19 mouse cellular contexts compared by ENCODE assay signal in genomic region chr6:124898359-124898758, GRCm38 (mm10). TPM values are rescaled to one million over a fixed set of nuclear protein-coding genes. Genes with fewer than 3 reads are reported as not detected.
A peak's percentile ranks its signal among the peaks of the same experiment; 100 is the strongest.
DNase-seq lines count a peak whose midpoint lies in the region; ATAC-seq lines count a peak whose summit lies in the region.
"Had no signal": no experiment of that assay in that cellular context is flagged by ENCODE, and none has a peak within 500 bp of the region (broad histone marks: within the 10 kb centered on the region; RNA-seq: fewer than 3 reads in every experiment).

No protein-coding gene starts in this region.

- no peak overlapping the region for H3K4me3 ChIP-seq in hindbrain, embryonic 13.5 days
- H3K4me3 ChIP-seq in hindbrain, embryonic 10.5 days = no peak overlapping the region
- H3K4me3 ChIP-seq: erythroblast, embryonic 14.5 days; gastrocnemius, adult 2 months; intestine, embryonic 15.5 days; midbrain, embryonic 13.5 days; neural tube, embryonic 12.5 days had no signal

- DNase-seq in hindbrain, embryonic 10.5 days (ENCODE audit: low spot score) = no peak
- peak; percentile 53 to 63 for DNase-seq in B cell, adult 2 months
- no peak for DNase-seq in gastrocnemius, postnatal 25 days
- no peak for DNase-seq in adrenal gland, adult (ENCODE audit: inconsistent age in 2 of 2, low spot score in 1 of 2)
- DNase-seq in yolk sac, embryonic 10.5 days (ENCODE audit: low spot score) = no peak
- DNase-seq: cerebellum, adult 8-10 months; gastrocnemius, adult 2 months; lung, postnatal 14 days had no signal

- H3K36me3 ChIP-seq in hindbrain, embryonic 13.5 days = no peaks in the 10 kb centered on the region
- no peaks in the 10 kb centered on the region for H3K36me3 ChIP-seq in hindbrain, embryonic 10.5 days
- H3K36me3 ChIP-seq: intestine, embryonic 15.5 days; midbrain, embryonic 13.5 days; neural tube, embryonic 12.5 days had no signal

- ATAC-seq in hindbrain, embryonic 13.5 days (ENCODE audit: low FRiP score) = no peak
- peak; percentile 57 for ATAC-seq in common myeloid progenitor, adult 5-6 weeks (replicated peaks; ENCODE audit: low read depth, poor library complexity, severe bottlenecking)
- peak; percentile 67 for ATAC-seq in megakaryocyte progenitor cell, adult 5-6 weeks (replicated peaks; ENCODE audit: poor library complexity)
- ATAC-seq: intestine, embryonic 15.5 days; midbrain, embryonic 13.5 days had no signal

- peaks cover 19% of the 10 kb centered on the region for H3K4me1 ChIP-seq in hindbrain, embryonic 13.5 days (replicated peaks)
- H3K4me1 ChIP-seq in hindbrain, embryonic 10.5 days (replicated peaks) = peaks cover 15% of the 10 kb centered on the region
- H3K4me1 ChIP-seq: intestine, embryonic 15.5 days; neural tube, embryonic 12.5 days had no signal

- H3K9me3 ChIP-seq in hindbrain, embryonic 13.5 days = no peaks in the 10 kb centered on the region
- H3K9me3 ChIP-seq in hindbrain, embryonic 10.5 days = no peaks in the 10 kb centered on the region
- H3K9me3 ChIP-seq: intestine, embryonic 15.5 days; midbrain, embryonic 13.5 days; neural tube, embryonic 12.5 days had no signal

- no peaks in the 10 kb centered on the region for H3K27me3 ChIP-seq in hindbrain, embryonic 13.5 days
- H3K27me3 ChIP-seq in hindbrain, embryonic 10.5 days (ENCODE audit: insufficient read depth, poor library complexity, severe bottlenecking) = no peaks in the 10 kb centered on the region
- H3K27me3 ChIP-seq: intestine, embryonic 15.5 days; midbrain, embryonic 13.5 days; neural tube, embryonic 12.5 days had no signal

- 33% methylated on average over 3 of the region's 3 CpGs for WGBS in hindbrain, embryonic 13.5 days
- 64% methylated on average over 3 of the region's 3 CpGs for whole genome bisulfite sequencing in hindbrain, embryonic 10.5 days

- H3K9ac ChIP-seq in hindbrain, embryonic 13.5 days = 0 out of 2 replicates have a peak overlapping the region, but pooled peaks have one; percentile 26
- H3K9ac ChIP-seq: intestine, embryonic 15.5 days; liver, embryonic 14.5 days; midbrain, embryonic 13.5 days; neural tube, embryonic 12.5 days had no signal

- H3K27ac ChIP-seq in hindbrain, embryonic 13.5 days = no peak overlapping the region
- H3K27ac ChIP-seq in hindbrain, embryonic 10.5 days = no peak overlapping the region
- H3K27ac ChIP-seq: gastrocnemius, adult 2 months; intestine, embryonic 15.5 days; kidney, postnatal 0 days; liver, embryonic 14.5 days; midbrain, embryonic 13.5 days; neural tube, embryonic 12.5 days had no signal

- H3K4me2 ChIP-seq in hindbrain, embryonic 13.5 days = no peak overlapping the region
- H3K4me2 ChIP-seq: intestine, embryonic 15.5 days; midbrain, embryonic 13.5 days; neural tube, embryonic 12.5 days had no signal

RNA-seq across cellular contexts. Expression of gene Cd4, which starts 10.3 kb away (rescaled TPM):
- polyA plus RNA-seq in hindbrain, embryonic 13.5 days (2015; fragmentation: Nextera tagmentation; extraction: Ambion mirVana) = 0.14 and 0.19 TPM in 2 replicates
- polyA plus RNA-seq in hindbrain, embryonic 10.5 days (2016; fragmentation: Nextera tagmentation; extraction: Ambion mirVana) = not detected in 2 replicates
- total RNA-seq in common myeloid progenitor, adult 5-6 weeks (2017) = 0.73 TPM in 2 replicates
- total RNA-seq in megakaryocyte progenitor cell, adult 5-6 weeks (2015) = 0.42 and 1.0 TPM in 2 replicates
- total RNA-seq in megakaryocyte progenitor cell, adult 5-6 weeks (2017) = 0.08 and 1.0 TPM in 2 replicates
- total RNA-seq in gastrocnemius, postnatal 25 days (2021) = 1 to 10 TPM in 1 of 2 experiments, not detected in 1; 1.2 TPM
- total RNA-seq: gastrocnemius, adult 2 months had no signal
- polyA plus RNA-seq: C2C12; erythroblast, embryonic 14.5 days; limb, embryonic 11.5 days had no signal

RNA-seq across cellular contexts. Expression of gene Lag3, which starts 13.1 kb away (rescaled TPM):
- 2.4 and 2.6 TPM in 2 replicates for polyA plus RNA-seq in hindbrain, embryonic 13.5 days (2015; fragmentation: Nextera tagmentation; extraction: Ambion mirVana)
- 1.1 and 1.3 TPM in 2 replicates for polyA plus RNA-seq in hindbrain, embryonic 10.5 days (2016; fragmentation: Nextera tagmentation; extraction: Ambion mirVana)
- total RNA-seq in common myeloid progenitor, adult 5-6 weeks (2017) = 0.82 and 1.6 TPM in 2 replicates
- total RNA-seq in megakaryocyte progenitor cell, adult 5-6 weeks (2015) = 0.81 and 1.3 TPM in 2 replicates
- 0.08 and 1.0 TPM in 2 replicates for total RNA-seq in megakaryocyte progenitor cell, adult 5-6 weeks (2017)
- total RNA-seq in gastrocnemius, postnatal 25 days (2021) = under 1 TPM in 1 of 2 experiments, not detected in 1; 0.51 TPM
- polyA plus RNA-seq: erythroblast, embryonic 14.5 days had no signal

RNA-seq across cellular contexts. Expression of gene Ptms, which starts 21.5 kb away (rescaled TPM):
- polyA plus RNA-seq in hindbrain, embryonic 13.5 days (2015; fragmentation: Nextera tagmentation; extraction: Ambion mirVana) = 744 and 801 TPM in 2 replicates
- polyA plus RNA-seq in hindbrain, embryonic 10.5 days (2016; fragmentation: Nextera tagmentation; extraction: Ambion mirVana) = 271 and 416 TPM in 2 replicates
- total RNA-seq in common myeloid progenitor, adult 5-6 weeks (2017) = 40.3 and 71.3 TPM in 2 replicates
- total RNA-seq in megakaryocyte progenitor cell, adult 5-6 weeks (2015) = 15.9 and 18.8 TPM in 2 replicates
- 14.0 and 26.1 TPM in 2 replicates for total RNA-seq in megakaryocyte progenitor cell, adult 5-6 weeks (2017)
- total RNA-seq in gastrocnemius, postnatal 25 days (2021) = 100 to 1,000 TPM; 126 to 152 TPM

RNA-seq across cellular contexts. Expression of gene Mlf2, which starts 32.8 kb away (rescaled TPM):
- polyA plus RNA-seq in hindbrain, embryonic 13.5 days (2015; fragmentation: Nextera tagmentation; extraction: Ambion mirVana) = 481 and 505 TPM in 2 replicates
- polyA plus RNA-seq in hindbrain, embryonic 10.5 days (2016; fragmentation: Nextera tagmentation; extraction: Ambion mirVana) = 417 and 499 TPM in 2 replicates
- total RNA-seq in common myeloid progenitor, adult 5-6 weeks (2017) = 54.9 and 61.1 TPM in 2 replicates
- total RNA-seq in megakaryocyte progenitor cell, adult 5-6 weeks (2015) = 71.3 and 82.7 TPM in 2 replicates
- 57.0 and 58.8 TPM in 2 replicates for total RNA-seq in megakaryocyte progenitor cell, adult 5-6 weeks (2017)
- 100 to 1,000 TPM; 207 to 210 TPM for total RNA-seq in gastrocnemius, postnatal 25 days (2021)

RNA-seq across cellular contexts. Expression of gene Gpr162, which starts 34.6 kb away (rescaled TPM):
- polyA plus RNA-seq in hindbrain, embryonic 13.5 days (2015; fragmentation: Nextera tagmentation; extraction: Ambion mirVana) = 21.3 and 22.5 TPM in 2 replicates
- 2.3 and 5.0 TPM in 2 replicates for polyA plus RNA-seq in hindbrain, embryonic 10.5 days (2016; fragmentation: Nextera tagmentation; extraction: Ambion mirVana)
- total RNA-seq in common myeloid progenitor, adult 5-6 weeks (2017) = 0.24 and 0.32 TPM in 2 replicates
- total RNA-seq in megakaryocyte progenitor cell, adult 5-6 weeks (2015) = not detected in 2 replicates
- not detected in 2 replicates for total RNA-seq in megakaryocyte progenitor cell, adult 5-6 weeks (2017)
- under 1 TPM; 0.23 to 0.32 TPM for total RNA-seq in gastrocnemius, postnatal 25 days (2021)
- total RNA-seq: gastrocnemius, adult 2 months had no signal

Comparison
In these comparisons a context has a peak if more than half of its experiments do, and no peak if none do; other contexts are left out.
1. DNase-seq: peak in B cell, adult 2 months (2 of 2); none in hindbrain, embryonic 10.5 days (single experiment), gastrocnemius, postnatal 25 days (single experiment), adrenal gland, adult (0 of 2) and yolk sac, embryonic 10.5 days (single experiment).